Mouse (Mus musculus): ENCODE results near the gene Trnp1. TPM values are rescaled to one million over a fixed set of nuclear protein-coding genes. Genes with fewer than 3 reads are reported as not detected.
A peak's percentile ranks its signal among the peaks of the same experiment; 100 is the strongest.
"Not testable (repeated sequence)": the region's sequence is repeated elsewhere in the genome, so short reads cannot be mapped to it uniquely, and the experiment has no call there.

The Trnp1 gene
- polyA plus RNA-seq, 1 experiment, result 1.0 TPM

- TF ChIP-seq CTCF (IDR thresholded peaks at IDR 0.05; ENCODE audit: low read depth, low read length) (peak; percentile 76), POLR2A (IDR thresholded peaks at IDR 0.05; ENCODE audit: borderline replicate concordance, low read depth, low read length) (no peak)
- Histone ChIP-seq H3K4me1 (ENCODE audit: control insufficient read depth, insufficient read depth, low read length) (no peaks in the 10 kb centered on the region), H3K4me3 (ENCODE audit: insufficient read depth, low read length) (no peak overlapping the region), H3K27ac (ENCODE audit: insufficient read depth, low read depth, low read length) (no peak overlapping the region)
Observed at GRCm38 (mm10) chr4:133512972-133513371, 14.6 kb upstream of the Trnp1 start.

GRCm38 (mm10) chr4:133512511-133512910 is 14.2 kb upstream of the Trnp1 start:
- H3K27ac ChIP-seq (ENCODE audit: insufficient read depth, low read depth, low read length); H3K4me3 ChIP-seq (ENCODE audit: insufficient read depth, low read length); H3K4me1 ChIP-seq (ENCODE audit: control insufficient read depth, insufficient read depth, low read length): not testable (repeated sequence)

- TF ChIP-seq CTCF (IDR thresholded peaks at IDR 0.05; ENCODE audit: low read depth, low read length), result no peak
- H3K4me1 ChIP-seq (ENCODE audit: control insufficient read depth, insufficient read depth, low read length), result no peaks in the 10 kb centered on the region
- H3K27ac ChIP-seq (ENCODE audit: insufficient read depth, low read depth, low read length), result no peak overlapping the region
- H3K4me3 ChIP-seq (ENCODE audit: insufficient read depth, low read length), result no peak overlapping the region
Observed at GRCm38 (mm10) chr4:133511050-133511449, 12.7 kb upstream of the Trnp1 start.

DNA sequence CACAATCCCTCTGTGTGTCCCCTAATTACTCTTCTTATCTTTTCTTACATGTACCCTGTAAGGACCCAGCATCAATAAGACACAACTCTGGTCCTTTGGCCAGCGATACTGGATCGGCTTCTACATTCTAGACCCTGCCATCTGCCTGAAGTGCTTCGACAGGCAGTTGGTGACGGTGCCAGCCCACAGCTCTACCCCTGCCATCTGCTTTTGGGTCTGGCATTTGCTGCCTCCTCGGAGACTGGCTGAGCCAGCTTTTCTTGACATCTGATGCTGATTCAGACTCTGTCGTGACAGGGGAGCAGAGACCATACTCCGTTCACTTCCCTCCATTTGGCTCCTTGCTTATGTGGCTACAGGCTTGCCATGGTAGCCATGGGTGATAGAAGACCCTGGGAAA is 10.6 kb upstream of the Trnp1 start:
- no peak for TF ChIP-seq POLR2A (IDR thresholded peaks at IDR 0.05; ENCODE audit: borderline replicate concordance, low read depth, low read length)
- H3K27ac ChIP-seq (ENCODE audit: insufficient read depth, low read depth, low read length), result no peak overlapping the region
- H3K4me1 ChIP-seq (ENCODE audit: control insufficient read depth, insufficient read depth, low read length), result no peaks in the 10 kb centered on the region
- H3K4me3 ChIP-seq (ENCODE audit: insufficient read depth, low read length), result no peak overlapping the region

- TF ChIP-seq POLR2A (IDR thresholded peaks at IDR 0.05; ENCODE audit: borderline replicate concordance, low read depth, low read length) (no peak), CTCF (IDR thresholded peaks at IDR 0.05; ENCODE audit: low read depth, low read length) (no peak)
- Histone ChIP-seq H3K27ac (ENCODE audit: insufficient read depth, low read depth, low read length) (no peak overlapping the region), H3K4me1 (ENCODE audit: control insufficient read depth, insufficient read depth, low read length) (no peaks in the 10 kb centered on the region), H3K4me3 (ENCODE audit: insufficient read depth, low read length) (no peak overlapping the region)
Observed at GRCm38 (mm10) chr4:133506573-133506972, 8.2 kb upstream of the Trnp1 start.

- TF ChIP-seq POLR2A (IDR thresholded peaks at IDR 0.05; ENCODE audit: borderline replicate concordance, low read depth, low read length) (no peak), CTCF (IDR thresholded peaks at IDR 0.05; ENCODE audit: low read depth, low read length) (no peak)
- Histone ChIP-seq H3K4me3 (ENCODE audit: insufficient read depth, low read length) (no peak overlapping the region), H3K27ac (ENCODE audit: insufficient read depth, low read depth, low read length) (no peak overlapping the region), H3K4me1 (ENCODE audit: control insufficient read depth, insufficient read depth, low read length) (no peaks in the 10 kb centered on the region)
Observed at GRCm38 (mm10) chr4:133504755-133505485, 6.6 kb upstream of the Trnp1 start.

- no peak for TF ChIP-seq CTCF (IDR thresholded peaks at IDR 0.05; ENCODE audit: low read depth, low read length)
- no peak for TF ChIP-seq POLR2A (IDR thresholded peaks at IDR 0.05; ENCODE audit: borderline replicate concordance, low read depth, low read length)
- no peaks in the 10 kb centered on the region for H3K4me1 ChIP-seq (ENCODE audit: control insufficient read depth, insufficient read depth, low read length)
- H3K4me3 ChIP-seq (ENCODE audit: insufficient read depth, low read length), result no peak overlapping the region
- no peak overlapping the region for H3K27ac ChIP-seq (ENCODE audit: insufficient read depth, low read depth, low read length)
Observed at GRCm38 (mm10) chr4:133504300-133504699, 6.0 kb upstream of the Trnp1 start.

GRCm38 (mm10) chr4:133501514-133501913 is 3.2 kb upstream of the Trnp1 start:
- TF ChIP-seq POLR2A (IDR thresholded peaks at IDR 0.05; ENCODE audit: borderline replicate concordance, low read depth, low read length) (no peak), CTCF (IDR thresholded peaks at IDR 0.05; ENCODE audit: low read depth, low read length) (no peak)
- no peak overlapping the region for H3K27ac ChIP-seq (ENCODE audit: insufficient read depth, low read depth, low read length)
- no peaks in the 10 kb centered on the region for H3K4me1 ChIP-seq (ENCODE audit: control insufficient read depth, insufficient read depth, low read length)
- H3K4me3 ChIP-seq (ENCODE audit: insufficient read depth, low read length), result no peak overlapping the region

DNA sequence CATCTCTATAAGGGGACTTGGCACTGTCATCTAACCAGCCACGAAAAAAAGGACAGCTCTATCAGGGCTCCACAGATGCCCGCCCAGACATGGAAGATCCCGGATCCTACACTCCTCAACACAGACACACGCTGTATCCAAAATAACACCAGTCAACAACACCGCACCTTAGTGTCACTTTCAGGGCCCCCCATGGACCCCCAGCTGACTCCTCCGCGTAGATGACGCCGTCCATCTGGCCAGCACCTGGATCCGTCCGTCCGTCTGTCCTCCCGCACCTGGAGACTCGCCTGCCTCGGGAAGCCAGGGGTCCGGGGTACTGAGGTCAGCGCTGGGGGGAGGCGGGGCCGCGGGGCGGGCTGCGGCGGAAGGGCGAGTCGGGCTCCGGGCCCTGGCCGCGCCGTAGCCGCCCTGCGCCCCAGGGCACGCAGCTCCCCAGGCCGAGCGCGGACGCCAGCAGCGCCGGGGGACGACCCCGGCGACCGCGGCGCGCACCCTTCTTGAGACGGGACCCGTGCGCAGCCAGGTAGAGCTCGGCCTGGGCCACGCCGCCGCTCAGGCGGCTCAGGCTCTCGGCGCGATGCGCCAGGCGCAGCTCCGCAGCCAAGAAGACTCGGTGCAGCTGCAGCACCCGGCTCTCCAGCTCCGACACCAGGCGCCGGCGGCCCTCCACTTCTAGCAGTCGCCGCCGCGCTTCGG is 740 bp downstream of the Trnp1 start:
- no peak overlapping the region for H3K27ac ChIP-seq (ENCODE audit: insufficient read depth, low read depth, low read length)
- peak overlapping the region; percentile 42 for H3K4me3 ChIP-seq (ENCODE audit: insufficient read depth, low read length)
- TF ChIP-seq CTCF (IDR thresholded peaks at IDR 0.05; ENCODE audit: low read depth, low read length) (no peak), POLR2A (IDR thresholded peaks at IDR 0.05; ENCODE audit: borderline replicate concordance, low read depth, low read length) (no peak)
- H3K4me1 ChIP-seq (ENCODE audit: control insufficient read depth, insufficient read depth, low read length), result peaks cover 8% of the 10 kb centered on the region

GRCm38 (mm10) chr4:133496738-133497445 is 1.5 kb downstream of the Trnp1 start:
- H3K4me1 ChIP-seq (ENCODE audit: control insufficient read depth, insufficient read depth, low read length), result peaks cover 8% of the 10 kb centered on the region
- no peak overlapping the region for H3K27ac ChIP-seq (ENCODE audit: insufficient read depth, low read depth, low read length)
- TF ChIP-seq POLR2A (IDR thresholded peaks at IDR 0.05; ENCODE audit: borderline replicate concordance, low read depth, low read length) (no peak), CTCF (IDR thresholded peaks at IDR 0.05; ENCODE audit: low read depth, low read length) (no peak)
- no peak overlapping the region for H3K4me3 ChIP-seq (ENCODE audit: insufficient read depth, low read length)
